Mouse (Mus musculus) forebrain, embryonic 16.5 days (tissue): ENCODE measurements around the gene Mroh2a. TPM values are rescaled to one million over a fixed set of nuclear protein-coding genes. Genes with fewer than 3 reads are reported as not detected.

Experiments used
- ATAC-seq: fragments of 200-750 bp; cut with Nextera tagmentation; 2 replicates; pipeline ENCODE4 v1.8.0; 2017; ENCODE audit warnings: mild to moderate bottlenecking, moderate library complexity
- H3K27ac ChIP-seq: fragments of 300-500 bp; sonication (generic); 2 replicates; pipeline ENCODE4 v1.5.1; 2014; ENCODE audit warnings: low read length, control low read depth
- H3K27me3 ChIP-seq: fragments of 300-500 bp; sonication (generic); replicated peaks from 2 replicates; pipeline ENCODE4 v1.6.1; 2014; ENCODE audit warnings: low read length; ENCODE audit not compliant: control insufficient read depth, insufficient read depth
- H3K36me3 ChIP-seq: fragments of 300-500 bp; sonication (generic); 2 replicates; pipeline ENCODE4 v1.6.1; 2014; ENCODE audit not compliant: control insufficient read depth, insufficient read depth
- H3K4me1 ChIP-seq: fragments of 300-500 bp; sonication (generic); replicated peaks from 2 replicates; pipeline ENCODE4 v1.6.1; 2014; ENCODE audit warnings: low read length; ENCODE audit not compliant: control insufficient read depth, insufficient read depth
- H3K4me2 ChIP-seq: fragments of 300-500 bp; sonication (generic); 2 replicates; pipeline ENCODE4 v1.6.1; 2014; ENCODE audit warnings: mild to moderate bottlenecking, low read length, control low read depth
- H3K4me3 ChIP-seq: fragments of 300-500 bp; sonication (generic); replicated peaks from 2 replicates; pipeline ENCODE4 v1.5.1; 2014; ENCODE audit warnings: mild to moderate bottlenecking, low read length, control low read depth
- H3K9ac ChIP-seq: fragments of 300-500 bp; sonication (generic); replicated peaks from 2 replicates; pipeline ENCODE4 v1.6.1; 2014; ENCODE audit warnings: low read depth, low read length, control low read depth
- H3K9me3 ChIP-seq: fragments of 300-500 bp; sonication (generic); 2 replicates; pipeline ENCODE4 v1.6.1; 2016; ENCODE audit warnings: low read length; ENCODE audit not compliant: control insufficient read depth
- WGBS: fragments of 180-500 bp; shearing (Covaris S2); extraction: QIAGEN DNeasy Blood & Tissue Kit; methylation state at CpG from one replicate; pipeline ENCODE4 v1.1.7; 2014; 5-methylcytosine and 5-hydroxymethylcytosine counted together
- polyA plus RNA-seq: library from polyadenylated mRNA; unstranded; fragments of >200 nt; fragmentation: Nextera tagmentation; extraction: Ambion mirVana; gene quantifications from 2 replicates; pipeline ENCODE4 v1.2.1, GENCODE M21; 2015

Mroh2a gene
- 0.96 and 1.0 TPM in 2 replicates for polyA plus RNA-seq

DNA sequence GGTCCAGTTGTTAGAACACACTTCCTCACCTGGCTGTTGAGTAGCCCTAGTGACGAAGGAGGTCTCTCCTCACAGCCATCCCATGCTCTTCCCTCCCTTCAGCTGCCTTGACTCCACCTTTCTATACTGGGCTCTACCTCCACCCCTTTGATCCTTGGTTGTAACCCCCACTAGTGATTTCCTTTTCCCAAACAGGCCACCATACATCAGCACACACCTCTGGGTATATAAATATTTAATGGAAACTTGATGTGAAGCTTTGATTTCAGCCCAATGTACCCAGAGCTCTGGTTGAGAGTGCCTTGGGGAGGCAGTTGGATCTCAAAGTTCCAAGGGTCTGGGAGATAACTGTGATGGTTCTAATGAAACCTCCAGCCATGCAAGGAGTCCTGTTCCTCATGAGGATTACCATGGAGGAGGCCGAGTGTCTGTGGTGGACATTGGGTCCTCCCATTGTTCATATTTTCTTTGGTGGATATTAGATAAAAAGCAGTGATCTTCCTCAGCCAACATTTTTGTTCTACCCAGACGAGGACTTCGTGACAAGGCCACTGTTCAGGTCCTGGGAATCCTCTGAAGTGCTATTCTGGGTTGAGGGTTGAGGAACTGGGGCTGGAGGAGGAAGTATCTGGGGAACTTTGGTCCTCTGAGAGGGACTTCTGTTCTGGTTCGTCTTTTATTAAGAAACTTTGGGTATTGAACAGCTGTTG, at the start of gene Mroh2a:
Gene Mroh2a, plus strand, starts transcription at position 317 of the 710 bp plus-strand sequence.
- Histone ChIP-seq H3K36me3 (no peaks in the 10 kb centered on the region), H3K27me3 (no peaks in the 10 kb centered on the region), H3K27ac (no peak within 1 kb of the TSS), H3K4me1 (no peaks in the 10 kb centered on the region), H3K4me3 (no peak within 1 kb of the TSS), H3K4me2 (no peak within 1 kb of the TSS), H3K9me3 (peaks cover 66% of the 10 kb centered on the region), H3K9ac (no peak within 1 kb of the TSS)
- ATAC-seq = no peak
- 54% methylated on average over 5 of the region's 5 CpGs for WGBS

DNA sequence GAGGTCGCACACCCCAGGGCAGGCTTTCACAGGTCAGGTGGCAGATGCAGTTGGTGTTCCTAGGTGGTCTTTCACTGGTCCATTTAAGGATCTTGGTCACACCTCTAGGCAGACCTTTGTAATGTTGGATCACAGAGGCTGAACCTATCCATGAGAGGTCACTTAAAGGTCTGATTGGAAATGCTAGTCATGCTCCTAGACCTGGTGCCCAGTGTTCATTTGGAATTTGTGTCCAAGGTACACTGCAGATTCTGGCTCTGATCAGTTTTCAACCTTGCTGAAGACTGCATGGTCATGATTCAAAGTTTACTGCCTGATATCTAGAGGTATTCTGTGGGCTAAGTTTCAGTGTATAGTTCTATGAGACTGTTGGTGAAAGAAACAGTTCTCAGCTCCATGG, 47.1 kb upstream of the Mroh2a start:
- Histone ChIP-seq H3K4me1 (no peaks in the 10 kb centered on the region), H3K4me3 (no peak overlapping the region), H3K27me3 (no peaks in the 10 kb centered on the region), H3K36me3 (no peaks in the 10 kb centered on the region), H3K27ac (no peak overlapping the region), H3K9ac (no peak overlapping the region), H3K4me2 (no peak overlapping the region), H3K9me3 (peaks cover 5% of the 10 kb centered on the region; the same call in 1 of the 2 replicates)
- WGBS = 86% methylated on average over 1 of the region's 1 CpGs
- no peak for ATAC-seq

- WGBS = 92% methylated on average over 5 of the region's 5 CpGs
- Histone ChIP-seq H3K9me3 (no peaks in the 10 kb centered on the region), H3K4me1 (no peaks in the 10 kb centered on the region), H3K9ac (no peak overlapping the region), H3K4me3 (no peak overlapping the region), H3K36me3 (no peaks in the 10 kb centered on the region), H3K4me2 (no peak overlapping the region), H3K27me3 (0 out of 2 replicates have a peak, but pooled peaks cover 3% of the 10 kb centered on the region), H3K27ac (no peak overlapping the region)
- ATAC-seq = no peak
Measured at GRCm38 (mm10) chr1:88186325-88186935, 40.4 kb upstream of the Mroh2a start.

GRCm38 (mm10) chr1:88192136-88192535, 34.6 kb upstream of the Mroh2a start:
- no peaks in the 10 kb centered on the region for H3K27me3 ChIP-seq
- ATAC-seq = no peak
- no peak overlapping the region for H3K4me2 ChIP-seq
- no peak overlapping the region for H3K4me3 ChIP-seq
- no peaks in the 10 kb centered on the region for H3K4me1 ChIP-seq
- H3K27ac ChIP-seq = no peak overlapping the region
- WGBS = 70% methylated on average over 3 of the region's 3 CpGs
- H3K36me3 ChIP-seq = no peaks in the 10 kb centered on the region
- H3K9ac ChIP-seq = no peak overlapping the region
- no peaks in the 10 kb centered on the region for H3K9me3 ChIP-seq

GRCm38 (mm10) chr1:88195687-88196086, 31.1 kb upstream of the Mroh2a start:
- Histone ChIP-seq H3K9ac (no peak overlapping the region), H3K4me1 (no peaks in the 10 kb centered on the region), H3K4me3 (no peak overlapping the region), H3K27me3 (no peaks in the 10 kb centered on the region), H3K9me3 (no peaks in the 10 kb centered on the region), H3K4me2 (no peak overlapping the region), H3K36me3 (no peaks in the 10 kb centered on the region), H3K27ac (no peak overlapping the region)
- no peak for ATAC-seq
- 96% methylated on average over 1 of the region's 1 CpGs for WGBS

DNA sequence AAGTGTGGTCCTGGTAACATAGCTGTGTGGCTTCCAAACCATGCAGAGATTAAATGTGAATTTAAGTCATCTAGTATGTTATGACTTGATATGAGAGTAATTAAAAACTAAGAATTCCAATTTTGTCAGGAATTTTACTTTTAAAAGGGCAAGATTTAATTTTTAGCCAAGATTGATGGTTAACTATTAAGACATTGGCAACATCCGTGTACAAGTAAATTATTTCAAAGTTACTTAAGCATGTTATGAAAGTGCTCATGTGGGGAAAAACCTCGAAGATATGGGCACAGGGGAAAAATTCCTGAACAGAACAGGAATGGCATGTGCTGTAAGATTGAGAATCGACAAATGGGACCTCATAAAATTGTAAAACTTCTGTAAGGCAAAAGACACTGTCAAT, 29.3 kb upstream of the Mroh2a start:
- H3K27me3 ChIP-seq = no peaks in the 10 kb centered on the region
- H3K4me3 ChIP-seq = no peak overlapping the region
- no peak for ATAC-seq
- H3K4me2 ChIP-seq = no peak overlapping the region
- H3K9me3 ChIP-seq = no peaks in the 10 kb centered on the region
- WGBS = 80% methylated on average over 3 of the region's 3 CpGs
- H3K36me3 ChIP-seq = no peaks in the 10 kb centered on the region
- no peak overlapping the region for H3K27ac ChIP-seq
- no peaks in the 10 kb centered on the region for H3K4me1 ChIP-seq
- H3K9ac ChIP-seq = no peak overlapping the region

DNA sequence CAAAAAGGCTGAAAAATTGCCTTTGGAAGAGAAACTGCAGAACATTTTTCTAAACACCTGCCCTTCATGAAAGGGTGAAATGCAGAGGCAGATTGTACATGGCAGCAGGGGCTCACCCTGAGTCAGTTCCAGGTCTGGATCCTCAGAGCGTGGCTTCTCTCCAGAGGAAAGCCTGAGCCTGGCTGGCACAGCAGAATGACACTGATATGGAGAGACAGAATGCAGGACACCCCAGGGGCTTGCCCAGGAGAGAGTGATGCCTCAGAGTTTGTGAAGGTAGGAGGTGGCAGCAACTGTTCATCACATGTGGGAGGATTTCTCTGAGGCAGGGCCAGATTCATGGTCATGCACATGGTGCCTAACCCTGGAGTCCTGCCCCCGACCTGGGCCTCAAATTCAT, 26.8 kb upstream of the Mroh2a start:
- no peak overlapping the region for H3K4me2 ChIP-seq
- no peaks in the 10 kb centered on the region for H3K4me1 ChIP-seq
- no peak overlapping the region for H3K9ac ChIP-seq
- H3K4me3 ChIP-seq = no peak overlapping the region
- 0 out of 2 replicates have a peak, but pooled peaks cover 2% of the 10 kb centered on the region for H3K9me3 ChIP-seq
- H3K36me3 ChIP-seq = no peaks in the 10 kb centered on the region
- WGBS = 80% methylated on average over 2 of the region's 2 CpGs
- H3K27me3 ChIP-seq = no peaks in the 10 kb centered on the region
- ATAC-seq = no peak
- no peak overlapping the region for H3K27ac ChIP-seq

DNA sequence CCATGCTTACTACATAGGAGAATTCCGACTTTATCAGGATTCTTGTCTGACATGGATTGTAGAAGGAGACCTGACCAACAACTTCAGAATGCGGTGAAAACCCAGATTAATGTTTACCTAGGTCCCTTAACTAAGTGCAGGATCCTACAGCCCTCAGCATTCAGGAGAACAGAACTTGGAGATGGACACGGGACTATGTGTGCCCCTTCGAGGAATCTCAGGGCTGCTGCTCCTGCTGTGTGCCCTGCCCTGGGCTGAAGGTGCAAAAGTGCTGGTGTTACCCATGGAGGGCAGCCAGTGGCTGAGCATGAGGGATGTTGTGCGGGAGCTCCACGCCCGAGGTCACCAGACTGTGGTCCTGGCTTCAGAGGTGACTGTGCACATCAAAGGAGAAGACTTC, 26.3 kb upstream of the Mroh2a start, which contains the start of gene Ugt1a2:
Gene Ugt1a2, plus strand, starts transcription at position 146 of the 400 bp plus-strand sequence.
- whole genome bisulfite sequencing = 91% methylated on average over 7 of the region's 7 CpGs
- Histone ChIP-seq H3K36me3 (no peaks in the 10 kb centered on the region), H3K4me3 (no peak within 1 kb of the TSS), H3K27me3 (no peaks in the 10 kb centered on the region), H3K27ac (no peak within 1 kb of the TSS), H3K4me1 (no peaks in the 10 kb centered on the region), H3K9ac (no peak within 1 kb of the TSS), H3K9me3 (0 out of 2 replicates have a peak, but pooled peaks cover 2% of the 10 kb centered on the region), H3K4me2 (no peak within 1 kb of the TSS)
- no peak for ATAC-seq

DNA sequence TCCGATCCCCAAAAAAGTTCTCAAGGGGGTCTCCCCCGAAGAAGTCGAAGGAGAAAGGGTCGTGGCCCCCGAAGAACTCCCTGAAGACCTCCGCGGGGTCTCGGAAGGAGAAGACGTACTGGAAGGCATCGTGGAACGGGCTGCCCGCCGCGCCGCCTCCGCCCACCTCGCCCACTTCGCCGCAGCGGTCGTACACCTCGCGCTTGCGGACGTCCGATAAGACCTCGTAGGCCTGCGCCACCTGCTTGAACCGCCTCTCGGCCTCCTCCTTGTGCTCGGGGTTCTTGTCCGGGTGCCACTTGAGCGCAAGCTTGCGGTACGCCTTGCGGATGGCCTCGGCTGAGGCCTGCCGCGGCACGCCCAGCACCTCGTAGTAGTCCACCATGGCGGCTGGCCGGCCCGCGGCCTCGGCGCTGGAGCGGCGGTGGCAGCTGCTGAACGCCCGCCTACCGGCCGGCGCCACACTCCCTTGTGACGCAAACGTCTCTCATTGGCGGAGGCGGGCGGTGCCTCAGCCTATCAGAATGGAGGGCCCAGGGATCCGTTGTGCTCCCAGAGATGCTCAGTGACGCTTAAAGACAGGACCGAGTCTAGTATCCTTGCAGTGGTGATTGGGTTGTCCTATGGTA, 21.4 kb upstream of the Mroh2a start, which contains the start of gene Dnajb3:
Gene Dnajb3, minus strand, starts transcription at position 489 of the 629 bp plus-strand sequence.
- no peaks in the 10 kb centered on the region for H3K4me1 ChIP-seq
- H3K9me3 ChIP-seq = 0 out of 2 replicates have a peak, but pooled peaks cover 2% of the 10 kb centered on the region
- no peaks in the 10 kb centered on the region for H3K36me3 ChIP-seq
- WGBS = 8% methylated on average over 62 of the region's 62 CpGs
- H3K4me3 ChIP-seq = peak within 1 kb of the TSS; percentile 56
- no peak within 1 kb of the TSS; the same call in 1 of the 2 replicates for H3K27ac ChIP-seq
- H3K9ac ChIP-seq = peak within 1 kb of the TSS; percentile 67
- H3K4me2 ChIP-seq = peak within 1 kb of the TSS; percentile 69
- ATAC-seq = peak; percentile 100
- no peaks in the 10 kb centered on the region for H3K27me3 ChIP-seq
